Mouse (Mus musculus) CH12.LX (cell line): ENCODE data around the gene Stmnd1. TPM values are rescaled to one million over a fixed set of nuclear protein-coding genes. Genes with fewer than 3 reads are reported as not detected.
"Not testable (repeated sequence)": the region's sequence is repeated elsewhere in the genome, so short reads cannot be mapped to it uniquely, and the experiment has no call there.

Experiments used
- DNase-seq: peaks from one replicate; pipeline ENCODE4 v3.0.0-alpha.2; 2013; ENCODE audit errors: extremely low read depth
- H3K27ac ChIP-seq: 2 replicates; pipeline ENCODE4 v1.5.1; 2012; ENCODE audit warnings: low read depth, mild to moderate bottlenecking, control low read depth, moderate library complexity; ENCODE audit not compliant: insufficient read depth
- H3K27me3 ChIP-seq: replicated peaks from 2 replicates; pipeline ENCODE3; 2012; ENCODE audit warnings: inconsistent platforms
- H3K36me3 ChIP-seq, 2 experiments: replicated peaks in 1 of 2; 2 replicates each; pipeline versions ENCODE3 to v1.6.1; 2012; ENCODE audit warnings: inconsistent platforms in 1 of 2, low read length in 1 of 2, mild to moderate bottlenecking in 1 of 2, mixed read lengths in 1 of 2, moderate library complexity in 1 of 2; ENCODE audit not compliant: control insufficient read depth in 1 of 2, insufficient read depth in 1 of 2
- H3K4me1 ChIP-seq, 2 experiments: 2 replicates each; pipeline ENCODE4 v1.6.1; 2012; ENCODE audit warnings: inconsistent platforms in 1 of 2, moderate library complexity in 1 of 2; ENCODE audit not compliant: insufficient read depth in 2 of 2, control insufficient read depth in 1 of 2
- H3K4me2 ChIP-seq: 2 replicates; pipeline ENCODE4 v1.6.1; 2012; ENCODE audit warnings: low read depth, mild to moderate bottlenecking, control low read depth; ENCODE audit not compliant: poor library complexity, insufficient read depth, severe bottlenecking
- H3K4me3 ChIP-seq, 3 experiments: fragments of 150-350 bp in 1 of 3; sonication (generic) in 1 of 3; replicated peaks in 1 of 3; 2 replicates each; pipeline versions ENCODE3 to v1.5.1; 2011 to 2012; ENCODE audit warnings: low read depth in 2 of 3, low read length in 2 of 3, mild to moderate bottlenecking in 2 of 3, moderate library complexity in 2 of 3, control low read depth in 1 of 3, improper control_type of control experiment in 1 of 3, inconsistent platforms in 1 of 3, mixed read lengths in 1 of 3; ENCODE audit not compliant: poor library complexity in 1 of 3
- H3K79me2 ChIP-seq: replicated peaks from 2 replicates; pipeline ENCODE4 v1.6.1; 2012; ENCODE audit warnings: mild to moderate bottlenecking, moderate library complexity; ENCODE audit not compliant: control insufficient read depth, poor library complexity, insufficient read depth, severe bottlenecking; ENCODE audit errors: extremely low read depth
- H3K9ac ChIP-seq: 2 replicates; pipeline ENCODE4 v1.6.1; 2012; ENCODE audit warnings: low read depth, mild to moderate bottlenecking, control low read depth, moderate library complexity; ENCODE audit not compliant: insufficient read depth
- H3K9me3 ChIP-seq: replicated peaks from 2 replicates; pipeline ENCODE3; 2012; ENCODE audit warnings: low read length, inconsistent platforms, mixed read lengths
- CHD2 ChIP-seq: IDR thresholded peaks from 2 replicates; pipeline ENCODE4 v1.6.1; 2011; ENCODE audit warnings: low read length, improper control_type of control experiment
- CTCF ChIP-seq, 2 experiments: IDR thresholded peaks in 1 of 2; conservative IDR thresholded peaks in 1 of 2; 2 replicates each; pipeline ENCODE4 v1.5.1; 2011 to 2012; ENCODE audit warnings: low read depth in 2 of 2, low read length in 2 of 2, improper control_type of control experiment in 1 of 2, inconsistent platforms in 1 of 2, mild to moderate bottlenecking in 1 of 2, moderate library complexity in 1 of 2
- EP300 ChIP-seq: IDR thresholded peaks from 2 replicates; pipeline ENCODE4 v1.6.1; 2011; ENCODE audit warnings: low read length, improper control_type of control experiment
- ETS1 ChIP-seq: conservative IDR thresholded peaks from 2 replicates; pipeline ENCODE4 v1.6.1; 2012; ENCODE audit warnings: low read depth, mild to moderate bottlenecking, inconsistent platforms, low read length, improper control_type of control experiment, moderate library complexity
- IRF4 ChIP-seq: IDR thresholded peaks from 2 replicates; pipeline ENCODE4 v1.6.1; 2014; ENCODE audit warnings: low read depth, mild to moderate bottlenecking, inconsistent platforms, low read length, improper control_type of control experiment
- JUND ChIP-seq: conservative IDR thresholded peaks from 2 replicates; pipeline ENCODE4 v1.6.1; 2011; ENCODE audit warnings: low read depth, low read length, improper control_type of control experiment
- KAT2A ChIP-seq: IDR thresholded peaks from 2 replicates; pipeline ENCODE4 v1.6.1; 2012; ENCODE audit warnings: low read length, improper control_type of control experiment, inconsistent platforms; ENCODE audit not compliant: insufficient replicate concordance
- MAFK ChIP-seq: IDR thresholded peaks from 2 replicates; pipeline ENCODE4 v1.6.1; 2011; ENCODE audit warnings: low read length, improper control_type of control experiment; ENCODE audit not compliant: insufficient replicate concordance
- MAX ChIP-seq: IDR thresholded peaks from 2 replicates; pipeline ENCODE4 v1.6.1; 2011; ENCODE audit warnings: low read length, improper control_type of control experiment
- MAZ ChIP-seq: IDR thresholded peaks from 2 replicates; pipeline ENCODE4 v1.6.1; 2012; ENCODE audit warnings: low read depth, mild to moderate bottlenecking, inconsistent platforms, low read length, improper control_type of control experiment, moderate library complexity
- RCOR1 ChIP-seq: conservative IDR thresholded peaks from 2 replicates; pipeline ENCODE4 v1.6.1; 2012; ENCODE audit warnings: low read depth, mild to moderate bottlenecking, inconsistent platforms, low read length, improper control_type of control experiment
- SMC3 ChIP-seq: IDR thresholded peaks from 2 replicates; pipeline ENCODE4 v1.6.1; 2011; ENCODE audit warnings: low read depth, low read length, improper control_type of control experiment
- UBTF ChIP-seq: IDR thresholded peaks from 2 replicates; pipeline ENCODE4 v1.6.1; 2012; ENCODE audit warnings: low read depth, mild to moderate bottlenecking, inconsistent platforms, low read length, improper control_type of control experiment, moderate library complexity
- USF1 ChIP-seq: IDR thresholded peaks from 2 replicates; pipeline ENCODE4 v1.6.1; 2014; ENCODE audit warnings: low read depth, mild to moderate bottlenecking, inconsistent platforms, low read length, improper control_type of control experiment
- ZC3H11A ChIP-seq: IDR thresholded peaks from 2 replicates; pipeline ENCODE4 v1.6.1; 2012; ENCODE audit warnings: low read depth, mild to moderate bottlenecking, inconsistent platforms, low read length, improper control_type of control experiment
- ZMIZ1 ChIP-seq: IDR thresholded peaks from 2 replicates; pipeline ENCODE4 v1.6.1; 2012; ENCODE audit warnings: low read depth, mild to moderate bottlenecking, inconsistent platforms, low read length, improper control_type of control experiment
- dilution Hi-C: fragments of 300-500 bp; cut with MboI; formaldehyde crosslinking; loops from 2 replicates; pipeline ENCODE4 v1.14.3; 2020; ENCODE audit warnings: low sequenced_read_pairs; ENCODE audit not compliant: extremely low pct_unique_long_range_greater_than_20kb, extremely low pct_ligation_motif_present
- in situ Hi-C: fragments of 300-500 bp; cut with MboI; formaldehyde crosslinking; loops from 3 replicates; pipeline ENCODE4 v1.14.3; 2019; ENCODE audit warnings: low sequenced_read_pairs, low pct_ligation_motif_present, low pct_unique_long_range_greater_than_20kb, mixed read lengths
- polyA plus RNA-seq: library from polyadenylated mRNA; unstranded; fragments of >175 nt; gene quantifications from 2 replicates; pipeline ENCODE4 v1.2.1, GENCODE M21; 2012; ENCODE audit warnings: low read depth; ENCODE audit not compliant: insufficient read length
- total RNA-seq, 2 experiments: library from RNA; depleted of rRNA; stranded (reverse); fragments of 300-350 nt in 1 of 2; fragments of >200 nt in 1 of 2; gene quantifications; 2 replicates each; pipeline ENCODE4 v1.2.3; 2012 to 2014

Gene Stmnd1
- total and polyA plus RNA-seq, 3 experiments, result not detected

GRCm38 (mm10) chr13:46227486-46227885, 46.0 kb upstream of the Stmnd1 start:
- no peak overlapping the region for H3K9ac ChIP-seq
- in situ Hi-C loops (no loop called here), dilution Hi-C loops (no loop called here)
- DNase-seq, result no peak
- TF ChIP-seq CTCF (conservative IDR thresholded peaks at IDR 0.05 in 1 of 2, IDR thresholded peaks at IDR 0.05 in 1 of 2; ENCODE audit: low read depth in 2 of 2, low read length in 2 of 2) (no peak), MAZ (no peak), USF1 (no peak), SMC3 (no peak)
- no peak overlapping the region for H3K4me3 ChIP-seq
- H3K36me3 ChIP-seq, result no peaks in the 10 kb centered on the region
- no peaks in the 10 kb centered on the region for H3K27me3 ChIP-seq
- H3K9me3 ChIP-seq, result no peaks in the 10 kb centered on the region
- H3K4me2 ChIP-seq, result no peak overlapping the region
- no peaks in the 10 kb centered on the region for H3K79me2 ChIP-seq
- no peak overlapping the region for H3K27ac ChIP-seq
- peaks cover 0 to 2% of the 10 kb centered on the region in 2 experiments; a peak in 1 of 4 replicates for H3K4me1 ChIP-seq

DNA sequence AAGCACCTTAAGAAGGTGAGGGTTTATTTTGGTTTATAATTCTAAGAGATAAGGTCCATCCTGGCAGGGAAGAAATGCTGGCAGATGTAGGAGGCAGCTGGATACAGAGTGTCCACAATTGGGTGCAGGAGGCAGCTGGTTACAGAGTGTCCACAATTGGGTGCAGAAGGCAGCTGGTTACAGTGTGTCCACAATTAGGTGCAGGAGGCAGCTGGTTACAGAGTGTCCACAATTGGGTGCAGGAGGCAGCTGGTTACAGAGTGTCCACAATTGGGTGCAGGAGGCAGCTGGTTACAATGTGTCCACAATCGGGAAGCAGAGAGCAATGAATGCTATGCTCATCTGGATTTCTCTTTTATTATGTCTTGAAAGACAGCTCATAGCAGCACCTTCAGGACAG, 44.8 kb upstream of the Stmnd1 start:
- dilution Hi-C loops, result not testable (repeated sequence)

DNA sequence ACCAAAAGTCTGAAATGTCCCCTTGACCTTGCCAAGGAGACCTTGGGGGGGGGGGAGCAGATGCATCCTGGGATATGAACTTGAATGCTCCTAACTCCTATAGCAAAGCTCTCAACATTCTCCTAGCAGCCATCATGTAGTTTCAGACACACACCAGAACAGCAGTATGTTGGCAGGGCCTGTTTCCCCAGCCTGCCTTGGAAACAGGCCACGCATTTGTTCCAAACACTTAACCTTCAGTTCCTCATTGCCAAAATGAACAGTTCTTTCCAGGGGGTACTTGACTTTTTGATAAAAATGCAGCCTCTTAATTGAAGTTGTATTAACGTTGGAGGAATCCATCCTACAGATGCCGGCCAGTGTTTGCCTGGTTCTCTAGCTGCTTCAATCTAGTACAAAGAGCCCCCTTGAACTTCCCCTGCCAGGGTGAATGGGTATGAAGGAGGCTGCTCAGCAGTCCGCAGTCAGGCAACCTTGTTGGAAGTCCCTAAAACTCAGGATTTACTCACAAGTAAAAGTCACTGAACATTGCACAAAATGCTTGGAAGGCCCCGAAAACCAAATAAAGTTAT, 41.9 kb upstream of the Stmnd1 start:
- in situ Hi-C loops (no loop called here), dilution Hi-C loops (no loop called here)
- Histone ChIP-seq H3K9ac (no peak overlapping the region), H3K27me3 (no peaks in the 10 kb centered on the region), H3K4me1 (no peaks in the 10 kb centered on the region), H3K4me3 (no peak overlapping the region), H3K9me3 (peaks cover 3% of the 10 kb centered on the region), H3K79me2 (no peaks in the 10 kb centered on the region), H3K36me3 (no peaks in the 10 kb centered on the region), H3K27ac (no peak overlapping the region), H3K4me2 (no peak overlapping the region)
- DNase-seq, result no peak
- TF ChIP-seq ZC3H11A (no peak), ETS1 (no peak), IRF4 (no peak), JUND (no peak), RCOR1 (no peak), KAT2A (no peak), USF1 (no peak), ZMIZ1 (no peak), EP300 (no peak), CTCF (conservative IDR thresholded peaks at IDR 0.05 in 1 of 2, IDR thresholded peaks at IDR 0.05 in 1 of 2; ENCODE audit: low read depth in 2 of 2, low read length in 2 of 2) (no peak), UBTF (no peak), MAFK (no peak), MAX (no peak), CHD2 (no peak)

More for the DNA sequence above, 44.8 kb upstream of the Stmnd1 start:
- in situ Hi-C loops, H3K27me3 ChIP-seq, H3K9ac ChIP-seq, H3K9me3 ChIP-seq, H3K4me1 ChIP-seq, H3K27ac ChIP-seq, H3K36me3 ChIP-seq, H3K4me3 ChIP-seq, DNase-seq, H3K4me2 ChIP-seq, H3K79me2 ChIP-seq: not testable (repeated sequence)
